Mouse (Mus musculus): Measurements from ENCODE around the gene Atp6v1e1. TPM values are rescaled to one million over a fixed set of nuclear protein-coding genes. Genes with fewer than 3 reads are reported as not detected.

Atp6v1e1 gene
- polyA plus RNA-seq, 1 experiment from 2014 or later: 166 TPM

DNA sequence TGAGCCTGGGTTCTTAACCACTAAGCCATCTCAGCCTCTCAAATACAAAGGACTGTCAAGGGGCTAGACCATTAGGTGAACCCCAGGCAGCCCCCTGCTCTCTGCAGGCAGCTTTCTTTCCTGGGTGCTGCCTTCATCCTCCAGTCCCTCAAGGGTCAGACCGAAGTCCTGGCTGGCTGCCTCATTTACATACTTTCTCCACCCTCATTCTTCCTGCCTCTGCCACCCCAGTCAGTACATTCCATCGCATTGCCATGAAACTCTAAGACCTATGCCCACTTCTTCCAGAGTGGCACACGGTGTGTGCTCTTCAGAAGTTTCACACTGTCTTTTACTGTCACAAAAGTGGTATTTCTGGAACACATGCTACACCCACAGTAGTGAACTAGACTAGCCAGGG, 44.4 kb downstream of the Atp6v1e1 start:
- H3K36me3 ChIP-seq: peaks cover 14% of the 10 kb centered on the region
- H3K27ac ChIP-seq: no peak overlapping the region
- 74% methylated on average over 3 of the region's 3 CpGs for WGBS
- H3K4me1 ChIP-seq (replicated peaks): peaks cover 11% of the 10 kb centered on the region
- no peak overlapping the region for H3K4me3 ChIP-seq
- DNase-seq (ENCODE audit: low spot score): no peak
- H3K9me3 ChIP-seq: no peaks in the 10 kb centered on the region
- no peaks in the 10 kb centered on the region for H3K27me3 ChIP-seq (ENCODE audit: insufficient read depth, poor library complexity, severe bottlenecking)

DNA sequence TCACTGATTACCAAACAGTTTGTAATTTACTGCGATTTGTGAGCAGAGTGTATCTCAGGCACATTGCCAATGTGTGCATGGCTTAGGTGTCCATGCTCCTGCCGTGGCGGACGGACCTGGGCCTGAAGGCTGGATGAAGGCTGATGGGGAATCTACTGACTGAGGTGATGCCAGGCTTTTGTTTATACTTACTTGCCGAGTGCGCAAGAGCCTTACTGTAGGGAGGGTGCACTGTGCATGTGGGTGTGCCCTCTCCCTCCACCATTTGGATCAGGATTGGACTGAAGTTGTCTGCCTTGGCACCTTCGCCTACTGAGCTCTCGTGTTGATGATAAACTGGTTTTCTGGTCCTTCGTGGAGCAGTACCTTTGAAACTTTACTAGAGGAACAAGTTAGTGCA, 45.1 kb downstream of the Atp6v1e1 start:
- Histone ChIP-seq H3K36me3 (peaks cover 14% of the 10 kb centered on the region), H3K4me1 (replicated peaks) (peaks cover 18% of the 10 kb centered on the region), H3K4me3 (no peak overlapping the region), H3K27me3 (ENCODE audit: insufficient read depth, poor library complexity, severe bottlenecking) (no peaks in the 10 kb centered on the region), H3K9me3 (no peaks in the 10 kb centered on the region), H3K27ac (no peak overlapping the region)
- no peak for DNase-seq (ENCODE audit: low spot score)
- WGBS: 87% methylated on average over 9 of the region's 9 CpGs

DNA sequence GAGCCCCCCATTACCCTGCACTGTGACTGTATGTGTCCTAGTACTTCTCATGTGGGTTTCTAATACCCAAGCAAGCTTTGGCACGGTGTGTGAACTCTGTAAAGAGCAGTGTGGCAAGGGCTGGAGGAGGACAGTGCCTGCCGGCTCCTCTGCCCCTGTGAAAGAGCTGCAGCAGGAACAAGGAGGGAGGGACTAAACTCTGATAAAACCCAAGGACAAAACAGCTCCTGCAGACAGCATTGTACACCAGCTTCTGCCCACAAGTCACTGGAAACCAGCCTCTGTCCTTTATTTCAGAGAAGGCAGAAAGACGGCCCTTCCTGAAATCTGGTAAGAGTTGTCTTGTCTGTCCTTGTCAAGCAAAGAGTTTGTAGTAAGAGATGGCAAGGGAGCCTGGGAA, 46.3 kb downstream of the Atp6v1e1 start:
- WGBS: 89% methylated on average over 3 of the region's 3 CpGs
- DNase-seq (ENCODE audit: low spot score): no peak

DNA sequence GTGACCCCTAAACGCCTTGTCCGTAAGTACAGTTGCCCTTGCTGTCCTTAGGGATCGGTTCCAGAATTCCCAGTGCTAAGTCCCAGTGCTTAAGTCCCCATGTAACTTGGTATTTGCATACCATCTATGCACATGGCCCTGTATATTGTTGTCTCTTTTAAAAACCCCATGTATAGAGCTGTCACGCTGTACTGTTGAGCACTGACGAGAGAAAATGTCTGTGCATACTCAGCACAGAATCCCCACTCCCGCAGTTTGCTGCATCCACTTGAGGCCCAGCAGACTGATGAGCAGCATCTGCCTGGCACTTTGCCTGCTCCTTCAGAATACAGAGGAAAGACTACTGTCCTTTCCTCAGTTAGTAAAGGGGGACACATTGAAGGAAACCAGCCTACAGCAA, 48.8 kb downstream of the Atp6v1e1 start:
- Histone ChIP-seq H3K27ac (peak overlapping the region; percentile 82), H3K9me3 (no peaks in the 10 kb centered on the region), H3K4me1 (replicated peaks) (peaks cover 25% of the 10 kb centered on the region), H3K27me3 (ENCODE audit: insufficient read depth, poor library complexity, severe bottlenecking) (no peaks in the 10 kb centered on the region), H3K4me3 (no peak overlapping the region), H3K36me3 (peaks cover 47% of the 10 kb centered on the region)
- DNase-seq (ENCODE audit: low spot score): no peak
- WGBS: 78% methylated on average over 6 of the region's 6 CpGs

More for the DNA sequence above, 46.3 kb downstream of the Atp6v1e1 start:
- Histone ChIP-seq H3K27me3 (ENCODE audit: insufficient read depth, poor library complexity, severe bottlenecking) (no peaks in the 10 kb centered on the region), H3K4me3 (no peak overlapping the region), H3K4me1 (replicated peaks) (peaks cover 25% of the 10 kb centered on the region), H3K27ac (0 out of 2 replicates have a peak overlapping the region, but pooled peaks have one; percentile 12), H3K9me3 (no peaks in the 10 kb centered on the region), H3K36me3 (peaks cover 25% of the 10 kb centered on the region)

DNA sequence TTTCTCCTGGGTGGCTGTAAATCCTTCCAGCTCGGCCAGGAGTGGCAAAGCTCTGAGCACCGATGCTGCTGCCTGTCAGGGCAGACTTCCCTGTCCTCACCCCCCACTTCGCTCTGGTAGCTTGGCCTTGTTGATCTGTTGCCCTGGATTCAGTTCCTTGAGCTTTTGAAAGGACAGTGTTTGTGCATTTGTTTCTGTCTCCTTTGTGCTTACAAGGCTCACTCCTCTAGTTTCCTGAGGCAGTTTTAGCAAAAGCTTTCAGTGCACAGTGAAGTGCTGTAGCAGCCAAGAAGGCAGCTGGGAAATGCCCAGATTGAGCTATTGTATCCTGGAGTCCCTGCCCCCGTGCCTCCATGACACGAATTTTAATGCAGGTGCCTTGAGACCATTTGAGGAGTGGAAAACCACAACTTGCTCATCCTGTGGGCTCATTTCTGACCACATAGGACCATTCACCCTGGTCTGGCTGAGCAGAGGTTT, 49.4 kb downstream of the Atp6v1e1 start, which contains the start of gene Slc25a18:
Gene Slc25a18 (plus strand): TSS at position 430 of the 480 bp plus-strand sequence.
- WGBS: 54% methylated on average over 5 of the region's 5 CpGs
- Histone ChIP-seq H3K4me1 (replicated peaks) (peaks cover 25% of the 10 kb centered on the region), H3K27me3 (ENCODE audit: insufficient read depth, poor library complexity, severe bottlenecking) (no peaks in the 10 kb centered on the region), H3K27ac (peak within 1 kb of the TSS; percentile 82), H3K36me3 (peaks cover 52% of the 10 kb centered on the region), H3K9me3 (no peaks in the 10 kb centered on the region), H3K4me3 (no peak within 1 kb of the TSS)
- peak; percentile 30 for DNase-seq (ENCODE audit: low spot score)

DNA sequence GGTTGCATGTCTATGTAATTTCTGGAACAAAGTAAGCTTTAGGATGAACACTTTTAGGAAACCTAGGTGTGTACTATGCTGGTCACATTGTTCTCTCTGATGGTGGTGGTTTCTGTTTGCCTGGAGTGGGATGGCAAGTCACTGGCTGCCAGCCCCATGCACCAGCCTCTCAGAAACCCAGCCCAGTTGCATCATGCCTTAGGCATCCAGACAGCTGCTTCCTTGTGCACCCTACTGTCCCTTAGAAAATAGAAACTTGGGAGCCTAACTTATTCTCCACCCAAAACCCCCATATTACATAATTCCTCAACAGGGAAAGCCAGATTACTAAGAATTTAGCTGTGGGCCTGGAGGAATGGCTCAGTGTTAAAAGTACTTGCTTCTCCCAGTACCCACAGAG, 50.6 kb downstream of the Atp6v1e1 start:
- no peaks in the 10 kb centered on the region for H3K9me3 ChIP-seq
- peaks cover 60% of the 10 kb centered on the region for H3K36me3 ChIP-seq
- no peak overlapping the region for H3K4me3 ChIP-seq
- peaks cover 25% of the 10 kb centered on the region for H3K4me1 ChIP-seq (replicated peaks)
- peak overlapping the region; percentile 82; the same call in 1 of the 2 replicates for H3K27ac ChIP-seq
- H3K27me3 ChIP-seq (ENCODE audit: insufficient read depth, poor library complexity, severe bottlenecking): no peaks in the 10 kb centered on the region
- DNase-seq (ENCODE audit: low spot score): no peak

DNA sequence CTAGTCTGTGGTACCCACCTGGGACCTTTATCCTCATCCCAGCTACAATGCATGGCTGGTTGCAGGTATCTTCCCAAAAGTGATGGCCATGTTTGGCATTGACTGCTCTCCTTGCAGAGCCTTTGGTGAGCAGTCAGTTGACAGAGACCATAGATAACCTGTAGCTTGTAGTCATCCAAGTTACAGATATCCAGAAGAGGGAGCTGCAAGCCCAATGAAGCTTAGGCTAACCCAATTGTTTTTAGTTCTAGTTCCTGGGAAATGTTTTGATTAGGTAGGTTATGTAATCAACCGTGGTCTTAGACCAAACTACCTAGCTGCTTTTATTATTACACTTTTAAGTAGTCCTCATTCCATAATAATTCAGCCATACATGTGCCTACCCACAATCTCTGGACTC, 51.2 kb downstream of the Atp6v1e1 start:
- 87% methylated on average over 1 of the region's 1 CpGs for WGBS
- H3K9me3 ChIP-seq: no peaks in the 10 kb centered on the region
- peaks cover 65% of the 10 kb centered on the region for H3K36me3 ChIP-seq

DNA sequence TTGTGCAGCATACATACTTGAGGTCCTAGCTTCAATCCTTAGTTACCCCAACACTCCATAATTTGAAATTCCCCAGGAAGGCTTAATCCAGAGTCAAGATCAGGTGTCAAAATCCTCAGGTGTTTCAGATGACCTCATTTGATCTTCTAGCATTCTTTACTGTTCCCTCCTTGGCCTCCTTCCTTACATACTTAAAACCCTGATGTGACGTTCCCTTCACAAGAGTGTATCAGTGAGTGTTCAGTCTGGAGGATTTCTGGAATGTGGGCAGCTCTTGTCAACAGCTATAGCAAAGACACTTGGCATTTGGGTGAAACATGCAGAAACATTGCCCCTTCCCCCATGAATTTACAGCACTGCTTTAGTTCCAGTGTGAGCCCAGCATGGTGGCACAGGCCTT, 52.6 kb downstream of the Atp6v1e1 start:
- Histone ChIP-seq H3K27ac (no peak overlapping the region), H3K36me3 (peaks cover 73% of the 10 kb centered on the region), H3K27me3 (ENCODE audit: insufficient read depth, poor library complexity, severe bottlenecking) (no peaks in the 10 kb centered on the region), H3K4me1 (replicated peaks) (peaks cover 25% of the 10 kb centered on the region), H3K4me3 (no peak overlapping the region), H3K9me3 (no peaks in the 10 kb centered on the region)
- WGBS: 90% methylated on average over 1 of the region's 1 CpGs
- DNase-seq (ENCODE audit: low spot score): no peak

More for the DNA sequence above, 51.2 kb downstream of the Atp6v1e1 start:
- Histone ChIP-seq H3K4me1 (replicated peaks) (peaks cover 25% of the 10 kb centered on the region), H3K27ac (no peak overlapping the region), H3K4me3 (no peak overlapping the region), H3K27me3 (ENCODE audit: insufficient read depth, poor library complexity, severe bottlenecking) (no peaks in the 10 kb centered on the region)
- no peak for DNase-seq (ENCODE audit: low spot score)

DNA sequence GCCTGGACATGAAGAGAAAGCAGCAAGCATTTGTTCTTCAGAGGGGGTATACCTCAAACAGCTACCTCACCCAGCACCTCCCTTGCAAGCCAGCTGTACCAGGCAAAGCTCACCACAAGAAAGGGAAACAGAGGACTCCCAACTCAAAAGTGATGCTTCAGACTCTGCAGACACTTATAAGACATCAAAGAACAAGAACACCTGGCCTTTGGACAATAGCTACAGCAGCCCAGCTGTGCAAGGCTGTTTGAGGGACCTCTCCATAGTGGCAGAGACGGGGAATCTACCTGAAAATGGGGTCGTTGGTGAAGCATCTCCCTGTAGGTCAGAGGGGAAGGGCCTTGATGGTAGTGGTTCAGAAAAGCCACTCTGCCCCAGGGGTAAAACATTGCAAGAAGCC, 61.4 kb downstream of the Atp6v1e1 start:
- H3K4me3 ChIP-seq: no peak overlapping the region
- H3K27ac ChIP-seq: no peak overlapping the region
- H3K27me3 ChIP-seq (ENCODE audit: insufficient read depth, poor library complexity, severe bottlenecking): no peaks in the 10 kb centered on the region
- H3K4me1 ChIP-seq (replicated peaks): no peaks in the 10 kb centered on the region
- no peak for DNase-seq (ENCODE audit: low spot score)
- 94% methylated on average over 2 of the region's 2 CpGs for WGBS
- no peaks in the 10 kb centered on the region for H3K9me3 ChIP-seq
- H3K36me3 ChIP-seq: peaks cover 100% of the 10 kb centered on the region

DNA sequence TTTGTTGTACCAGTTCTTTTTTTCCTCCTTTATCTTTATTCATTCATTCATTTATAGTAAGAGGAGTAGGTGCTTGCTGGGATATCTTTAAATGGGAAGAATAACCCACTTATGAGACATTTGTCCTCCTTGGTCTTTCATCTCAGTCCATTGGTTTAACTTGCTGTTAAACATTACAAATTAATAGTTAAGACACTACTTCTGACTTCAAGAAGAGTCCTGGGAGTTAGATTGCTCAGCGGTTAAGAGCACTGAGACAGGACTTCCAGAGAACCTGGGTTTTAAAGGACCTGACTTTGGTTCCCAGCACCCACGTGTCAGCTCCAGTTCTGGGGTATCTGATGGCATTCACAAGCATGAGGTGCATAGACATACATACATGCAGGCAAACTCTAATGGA, 76.2 kb downstream of the Atp6v1e1 start:
- Histone ChIP-seq H3K4me1 (replicated peaks) (no peaks in the 10 kb centered on the region), H3K4me3 (no peak overlapping the region), H3K36me3 (peaks cover 79% of the 10 kb centered on the region), H3K27ac (no peak overlapping the region), H3K9me3 (no peaks in the 10 kb centered on the region), H3K27me3 (ENCODE audit: insufficient read depth, poor library complexity, severe bottlenecking) (no peaks in the 10 kb centered on the region)
- WGBS: 93% methylated on average over 2 of the region's 2 CpGs
- no peak for DNase-seq (ENCODE audit: low spot score)

Other genes starting within 250 kb of the Atp6v1e1 start
- 14.3 and 16.5 TPM in 2 replicates for gene Cecr2, start 156.4 kb downstream of the Atp6v1e1 start, polyA plus RNA-seq (2016; fragmentation: Nextera tagmentation; extraction: Ambion mirVana)
- gene Slc25a18, start 49.2 kb downstream of the Atp6v1e1 start, polyA plus RNA-seq (2016; fragmentation: Nextera tagmentation; extraction: Ambion mirVana): 0.25 and 1.4 TPM in 2 replicates
- 41.3 and 45.0 TPM in 2 replicates for gene Bcl2l13, start 13.4 kb upstream of the Atp6v1e1 start, polyA plus RNA-seq (2016; fragmentation: Nextera tagmentation; extraction: Ambion mirVana)
- 15.7 and 17.5 TPM in 2 replicates for gene Bid, start 94.1 kb upstream of the Atp6v1e1 start, polyA plus RNA-seq (2016; fragmentation: Nextera tagmentation; extraction: Ambion mirVana)

All from hindbrain, embryonic 10.5 days (tissue).